Mouse (Mus musculus) brain, adult 2 months (tissue): ENCODE data around the gene Nol7.

Experiments
- DNase-seq: peaks from one replicate; pipeline ENCODE4 v3.0.0; 2011; ENCODE audit warnings: low read depth, low spot score

Nol7 gene

DNA sequence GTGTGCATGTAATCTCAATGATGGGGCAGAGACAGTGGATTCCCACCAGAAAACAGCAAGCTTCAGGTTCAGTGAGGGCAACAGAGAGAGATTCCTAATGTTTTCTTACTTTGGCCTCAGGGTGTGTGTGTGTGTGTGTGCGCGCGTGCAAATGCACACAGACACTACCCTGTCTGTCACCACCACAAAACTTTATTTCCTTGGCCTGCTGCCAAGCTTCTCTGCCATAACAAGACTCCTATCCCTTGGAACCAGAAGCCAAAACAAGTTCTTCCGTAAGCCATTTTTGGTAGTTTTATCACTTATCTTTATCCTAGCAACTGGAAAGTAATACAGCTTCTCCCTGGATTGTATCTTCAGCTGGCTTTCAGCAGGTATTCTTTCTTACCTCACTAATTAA lies 30.2 kb downstream of the Nol7 start:
- DNase-seq, result no peak

DNA sequence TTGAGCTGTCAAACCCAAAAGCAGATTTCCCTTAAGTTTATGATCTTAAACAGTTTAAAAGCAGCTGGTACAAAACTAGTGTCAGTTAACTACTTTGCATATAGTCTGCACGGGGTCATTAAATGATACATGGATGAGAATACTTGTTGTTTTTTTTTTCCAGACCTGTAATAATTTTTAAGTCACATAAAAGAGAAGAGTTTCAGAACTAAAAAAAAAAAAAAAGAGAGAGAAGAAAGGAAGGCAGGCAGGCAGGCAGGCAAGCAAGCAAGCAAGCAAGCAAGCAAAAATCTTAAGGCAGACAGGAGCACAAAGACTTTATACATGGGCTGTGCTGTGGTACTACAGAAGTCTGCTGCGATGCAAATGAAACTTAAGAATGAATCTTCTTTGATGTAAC lies 35.2 kb downstream of the Nol7 start:
- DNase-seq, result no peak

DNA sequence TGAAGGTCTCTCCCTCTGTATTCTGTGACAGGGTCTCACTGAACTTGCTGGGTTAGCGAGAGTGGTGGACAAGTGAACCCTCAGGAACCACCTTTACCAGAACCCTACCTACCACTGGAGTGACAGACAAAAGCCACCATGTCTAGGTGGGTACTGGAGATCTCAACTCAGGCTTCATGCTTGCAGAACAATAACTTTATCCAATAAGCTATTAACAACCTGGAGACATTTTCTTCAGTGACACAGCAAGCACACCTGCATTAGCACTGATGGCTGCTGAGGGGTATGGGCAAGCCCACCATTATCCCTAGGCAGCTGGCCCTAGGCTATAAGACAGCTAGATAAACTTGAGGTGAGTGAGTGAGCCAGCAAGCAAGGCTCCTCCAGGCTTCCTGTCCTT lies 42.2 kb downstream of the Nol7 start:
- no peak for DNase-seq

DNA sequence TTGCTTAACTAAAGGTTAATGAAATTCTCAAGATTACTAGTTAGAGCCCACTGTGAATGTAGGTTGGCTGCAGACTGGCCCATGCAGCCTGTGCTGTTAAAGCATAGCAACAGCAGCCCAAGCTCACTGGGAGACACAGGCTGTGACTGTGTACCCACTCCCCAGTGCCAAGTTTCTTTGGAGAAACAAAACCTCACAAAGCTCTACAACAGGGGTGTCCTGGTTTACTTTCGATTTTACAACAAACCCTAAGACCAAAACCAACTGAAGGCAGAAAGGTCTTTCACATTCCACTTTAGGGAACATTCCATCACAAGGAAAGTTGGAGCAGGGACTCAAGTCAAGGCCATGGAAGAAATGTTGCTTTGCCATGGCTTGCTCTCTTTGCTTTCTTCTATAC lies 44.4 kb downstream of the Nol7 start:
- DNase-seq, result no peak

DNA sequence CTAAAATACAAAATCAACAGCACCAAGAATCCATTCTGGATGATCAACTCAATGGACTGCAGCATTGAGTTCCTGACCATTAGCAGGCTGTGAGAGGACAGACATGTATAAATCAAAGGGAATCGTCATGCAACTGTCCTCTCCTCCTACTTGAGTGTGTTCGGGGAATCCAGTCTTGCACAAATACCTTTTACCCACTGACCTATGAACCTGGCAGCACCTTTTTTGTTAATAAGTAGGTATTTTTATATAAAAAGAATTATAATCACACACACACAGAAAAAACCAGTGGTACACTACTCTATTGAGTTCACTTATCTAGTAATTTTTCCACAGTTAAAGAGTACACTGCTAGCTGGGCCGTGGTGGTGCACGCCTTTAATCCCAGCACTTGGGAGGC lies 45.5 kb downstream of the Nol7 start:
- DNase-seq, result no peak

DNA sequence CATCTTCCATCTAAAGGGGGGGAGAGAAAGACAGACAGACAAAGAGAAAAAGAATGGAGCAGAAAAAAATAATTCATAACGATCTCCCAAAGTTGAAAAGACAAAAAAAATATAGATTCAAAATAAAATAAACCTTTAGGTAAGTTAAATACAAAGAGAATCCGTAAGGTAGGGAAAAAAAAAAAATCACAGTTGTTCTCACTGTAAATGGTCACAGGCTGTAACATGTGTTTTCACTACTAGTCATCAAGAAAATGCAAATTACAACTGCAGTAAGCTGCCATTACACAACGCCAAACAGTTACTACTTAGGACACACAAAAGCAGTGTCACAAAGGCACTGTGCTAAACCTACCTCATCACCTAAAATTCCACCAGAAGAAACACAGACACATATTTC lies 46.5 kb downstream of the Nol7 start:
- DNase-seq, result no peak

DNA sequence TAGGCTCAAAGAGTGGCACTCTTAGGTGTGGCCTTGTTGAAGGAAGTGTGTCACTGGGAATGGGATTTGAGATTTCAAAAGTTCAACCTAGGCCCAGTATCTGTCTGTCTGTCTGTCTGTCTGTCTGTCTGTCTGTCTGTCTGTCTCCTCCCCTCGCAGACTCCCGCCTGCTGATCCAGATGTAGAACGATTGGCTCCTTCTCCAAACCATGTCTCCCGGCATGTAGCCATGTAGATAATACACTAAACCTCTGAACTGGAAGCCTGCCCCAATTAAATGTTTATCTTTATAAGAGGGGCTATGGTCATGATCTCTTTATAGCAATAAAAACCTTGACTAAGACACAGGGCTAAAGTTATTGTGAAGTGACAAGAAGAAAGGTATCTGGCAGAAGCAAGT lies 47.6 kb downstream of the Nol7 start:
- no peak for DNase-seq

DNA sequence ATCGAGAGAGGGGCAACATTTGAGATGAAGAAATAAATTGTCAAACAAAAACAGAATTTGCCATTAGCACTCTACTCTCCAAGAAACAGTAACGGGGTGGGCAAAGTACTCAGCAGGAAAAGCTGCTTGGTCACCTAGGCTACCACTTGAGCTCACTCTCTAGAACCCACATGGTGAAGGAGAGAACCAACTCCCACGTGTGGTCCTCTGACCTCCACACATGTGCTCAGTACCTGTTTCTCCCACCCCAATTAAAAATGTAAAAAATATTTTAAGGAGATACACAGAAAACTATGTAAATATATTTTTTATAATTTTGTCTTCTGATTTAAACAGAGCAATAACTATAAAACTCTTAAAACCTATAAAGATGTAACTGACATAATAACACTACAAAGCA lies 49.5 kb downstream of the Nol7 start:
- DNase-seq, result no peak

DNA sequence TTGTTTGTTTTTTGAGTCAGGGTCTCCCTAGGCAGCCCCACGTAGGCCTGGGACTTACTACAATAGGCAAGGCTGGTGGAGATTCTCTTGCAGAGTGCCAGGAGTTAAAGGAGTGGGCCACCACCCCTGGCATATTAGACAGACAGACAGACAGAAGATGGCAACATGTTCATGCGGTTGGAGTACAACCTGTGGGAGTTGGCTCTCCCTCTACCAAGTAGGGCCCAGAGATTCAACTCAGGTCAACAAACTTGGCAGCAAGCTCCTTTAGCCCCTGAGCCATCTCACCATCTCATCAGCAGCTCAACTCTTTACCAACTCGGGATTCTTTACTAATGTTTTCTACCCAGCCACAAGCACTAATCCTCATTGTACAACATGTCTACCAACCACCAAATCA lies 52.5 kb downstream of the Nol7 start:
- no peak for DNase-seq

DNA sequence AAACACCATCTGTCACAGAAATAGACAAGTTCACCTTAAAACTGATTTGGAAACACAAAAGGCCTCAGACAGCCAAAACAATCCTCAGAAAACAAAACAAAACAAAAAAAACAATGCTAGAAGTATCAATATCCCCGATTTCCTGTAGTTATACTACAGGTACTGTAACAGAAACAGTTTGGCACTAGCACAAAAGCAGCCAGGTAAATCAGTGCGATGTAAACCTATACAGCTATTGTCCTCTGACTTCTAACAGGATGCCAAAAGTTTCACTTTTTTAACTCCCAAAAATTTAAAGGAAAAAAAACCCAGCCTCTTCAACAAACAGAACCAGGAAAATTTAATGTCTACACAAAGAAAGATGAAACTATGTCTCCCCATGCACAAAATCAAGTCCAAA lies 54.0 kb downstream of the Nol7 start:
- peak; percentile 63 for DNase-seq

DNA sequence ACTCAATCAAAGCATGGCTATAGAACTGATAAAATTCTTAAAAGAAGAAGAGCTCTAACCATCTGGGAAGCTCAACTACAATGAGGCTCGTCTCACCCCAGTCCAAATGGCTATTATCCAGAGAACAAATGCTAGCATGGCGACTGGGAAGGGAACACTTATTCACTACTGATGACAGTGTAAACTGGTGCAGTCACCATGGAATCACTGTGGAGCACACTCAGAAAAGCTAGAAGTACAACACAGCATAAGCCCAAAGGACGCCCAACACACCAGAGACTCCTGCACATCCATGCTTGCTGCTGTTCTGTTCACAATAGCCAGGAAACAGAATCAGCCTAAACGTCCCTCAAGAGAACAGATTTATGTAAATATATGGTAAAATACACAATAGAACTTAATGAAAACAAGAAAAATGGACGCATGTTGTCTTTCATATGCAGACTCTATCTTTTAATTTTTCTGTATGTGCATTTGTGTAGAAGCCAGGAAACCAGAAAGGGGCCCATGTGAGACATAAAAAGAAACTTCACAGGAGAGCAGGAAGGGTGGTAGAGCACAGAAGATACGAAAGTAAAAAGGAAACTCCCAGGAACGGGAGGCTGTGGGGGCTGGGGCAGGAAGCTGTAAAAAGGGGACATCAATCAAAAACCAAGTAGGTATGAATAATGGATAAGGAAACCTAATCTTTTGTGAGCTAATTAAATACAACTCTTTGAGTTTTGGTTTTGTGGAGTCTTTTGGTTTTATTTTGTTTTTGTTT lies 54.8 kb downstream of the Nol7 start:
- DNase-seq, result peak; percentile 36

DNA sequence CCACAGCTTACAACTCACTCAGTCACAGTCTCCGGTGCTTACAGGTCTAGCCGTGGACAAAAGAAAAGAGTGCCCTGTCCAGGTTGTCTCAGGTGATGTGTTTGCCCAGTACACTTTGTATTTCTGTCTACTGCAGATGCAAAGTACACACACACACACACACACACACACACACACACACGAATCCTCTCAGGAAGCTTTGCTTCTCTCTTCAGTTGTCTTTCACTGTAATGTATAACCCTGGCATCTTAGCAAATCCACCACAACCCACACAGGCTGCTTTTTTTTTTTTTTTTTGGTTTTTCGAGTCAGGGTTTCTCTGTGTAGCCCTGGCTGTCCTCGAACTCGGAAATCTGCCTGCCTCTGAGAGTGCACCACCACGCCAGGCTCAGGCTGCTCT lies 56.2 kb downstream of the Nol7 start:
- no peak for DNase-seq
